Comparison of ENCODE assay signal across 28 mouse cellular contexts in the genomic region with DNA sequence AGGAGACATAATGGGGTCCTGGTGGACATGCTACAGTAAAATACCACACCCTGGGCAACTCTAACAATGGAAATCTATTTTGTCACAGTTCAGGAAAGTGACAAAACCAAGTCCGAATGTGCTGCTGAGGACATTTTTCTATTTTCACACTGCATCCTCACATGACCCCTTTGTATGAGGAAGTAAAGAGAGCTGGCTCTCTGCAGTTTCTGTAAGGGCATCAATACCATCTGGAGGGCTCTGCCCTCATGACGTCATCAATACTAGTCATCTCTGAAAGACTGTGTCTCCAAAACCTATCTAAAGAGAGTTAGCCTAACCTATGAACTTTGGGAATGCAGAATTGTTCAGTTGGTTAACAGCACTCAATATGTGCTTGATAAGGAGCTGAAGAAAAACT. TPM values are rescaled to one million over a fixed set of nuclear protein-coding genes. Genes with fewer than 3 reads are reported as not detected.
DNase-seq lines count a peak whose midpoint lies in the region; ATAC-seq and TF ChIP-seq lines count a peak whose summit lies in the region.
"Had no signal": no experiment of that assay in that cellular context is flagged by ENCODE, and none has a peak within 500 bp of the region (broad histone marks: within the 10 kb centered on the region; RNA-seq: fewer than 3 reads in every experiment).

No protein-coding gene starts in this region.

- peak; percentile 65 for ATAC-seq in common myeloid progenitor, adult 5-6 weeks (replicated peaks; ENCODE audit: low read depth, poor library complexity, severe bottlenecking)
- peak; percentile 95 for ATAC-seq in megakaryocyte, adult 5-6 weeks (ENCODE audit: poor library complexity, severe bottlenecking)
- ATAC-seq: forebrain, embryonic 15.5 days; hindbrain, embryonic 16.5 days; lung, postnatal 0 days; midbrain, embryonic 16.5 days; Patski had no signal

- 0 out of 2 replicates have a peak overlapping the region, but pooled peaks have one; percentile 8 for H3K27ac ChIP-seq in gastrocnemius, adult 2 months
- H3K27ac ChIP-seq: embryonic facial prominence, embryonic 13.5 days; forebrain, embryonic 10.5 days; forebrain, embryonic 15.5 days; left cerebral cortex, adult 2 months; limb, embryonic 15.5 days; liver, embryonic 13.5 days; neural tube, embryonic 13.5 days; stomach, embryonic 15.5 days had no signal

- intact Hi-C loops in gastrocnemius, adult 2 months (cut with DNase I): no loop called here
- intact Hi-C loops in gastrocnemius, postnatal 14 days (cut with DNase I; ENCODE audit: low total_unique reads): no loop called here

- H3K4me3 ChIP-seq in gastrocnemius, adult 2 months: no peak overlapping the region
- H3K4me3 ChIP-seq: embryonic facial prominence, embryonic 13.5 days; forebrain, embryonic 10.5 days; forebrain, embryonic 15.5 days; heart, embryonic 12.5 days; left cerebral cortex, adult 2 months; limb, embryonic 15.5 days; liver, embryonic 13.5 days; neural tube, embryonic 13.5 days; stomach, embryonic 15.5 days had no signal

- TF ChIP-seq CTCF in gastrocnemius, adult 2 months (IDR thresholded peaks at IDR 0.05): no peak

- no peak for DNase-seq in gastrocnemius, adult 2 months
- DNase-seq in gastrocnemius, postnatal 14 days: no peak
- DNase-seq in skeletal muscle tissue, adult 2 months (ENCODE audit: low read depth, low spot score): peak; percentile 27
- DNase-seq in MN1 (ENCODE audit: low spot score): no peak
- no peak for DNase-seq in right cerebral cortex, postnatal 4 days
- DNase-seq: adrenal gland, postnatal 10 days; cerebellum, adult 11-12 months; cerebellum, adult 9-11 months; heart, postnatal 4 days; kidney, adult 8-10 months; kidney, postnatal 14 days; left cerebral cortex, postnatal 4 days; liver, embryonic 13.5 days; lung, adult 18-20 months had no signal

RNA-seq across cellular contexts. Expression of gene App, which starts 59.6 kb away (rescaled TPM):
- 100 to 1,000 TPM in 1 of 2 experiments, 10 to 100 TPM in 1; 66.5 to 103 TPM for total RNA-seq in gastrocnemius, adult 2 months (2021)
- total RNA-seq in gastrocnemius, postnatal 14 days (2021): 100 to 1,000 TPM; 149 to 161 TPM
- 15.4 and 16.1 TPM in 2 replicates for total RNA-seq in common myeloid progenitor, adult 5-6 weeks (2017)
- 249 and 260 TPM in 2 replicates for total RNA-seq in megakaryocyte, adult 5-6 weeks (2015)
- 383 and 394 TPM in 2 replicates for total RNA-seq in megakaryocyte, adult 5-6 weeks (2017)
